Mouse (Mus musculus) CH12.LX (cell line): ENCODE measurements at regions not wholly inside any gene's neighbourhood (a gene's known extent, or its start where the extent isn't known, plus 50 kb on each side); places are given as distances from the start of the nearest gene placed in this dataset.

Experiments used
- DNase-seq: peaks from one replicate; pipeline ENCODE4 v3.0.0-alpha.2; 2013; ENCODE audit errors: extremely low read depth
- H3K27ac ChIP-seq: 2 replicates; pipeline ENCODE4 v1.5.1; 2012; ENCODE audit warnings: low read depth, mild to moderate bottlenecking, control low read depth, moderate library complexity; ENCODE audit not compliant: insufficient read depth
- H3K27me3 ChIP-seq: replicated peaks from 2 replicates; pipeline ENCODE3; 2012; ENCODE audit warnings: inconsistent platforms
- H3K36me3 ChIP-seq, 2 experiments: replicated peaks in 1 of 2; 2 replicates each; pipeline versions ENCODE3 to v1.6.1; 2012; ENCODE audit warnings: inconsistent platforms in 1 of 2, low read length in 1 of 2, mild to moderate bottlenecking in 1 of 2, mixed read lengths in 1 of 2, moderate library complexity in 1 of 2; ENCODE audit not compliant: control insufficient read depth in 1 of 2, insufficient read depth in 1 of 2
- H3K4me1 ChIP-seq, 2 experiments: 2 replicates each; pipeline ENCODE4 v1.6.1; 2012; ENCODE audit warnings: inconsistent platforms in 1 of 2, moderate library complexity in 1 of 2; ENCODE audit not compliant: insufficient read depth in 2 of 2, control insufficient read depth in 1 of 2
- H3K4me2 ChIP-seq: 2 replicates; pipeline ENCODE4 v1.6.1; 2012; ENCODE audit warnings: low read depth, mild to moderate bottlenecking, control low read depth; ENCODE audit not compliant: poor library complexity, insufficient read depth, severe bottlenecking
- H3K4me3 ChIP-seq, 3 experiments: fragments of 150-350 bp in 1 of 3; sonication (generic) in 1 of 3; replicated peaks in 1 of 3; 2 replicates each; pipeline versions ENCODE3 to v1.5.1; 2011 to 2012; ENCODE audit warnings: low read depth in 2 of 3, low read length in 2 of 3, mild to moderate bottlenecking in 2 of 3, moderate library complexity in 2 of 3, control low read depth in 1 of 3, improper control_type of control experiment in 1 of 3, inconsistent platforms in 1 of 3, mixed read lengths in 1 of 3; ENCODE audit not compliant: poor library complexity in 1 of 3
- H3K79me2 ChIP-seq: replicated peaks from 2 replicates; pipeline ENCODE4 v1.6.1; 2012; ENCODE audit warnings: mild to moderate bottlenecking, moderate library complexity; ENCODE audit not compliant: control insufficient read depth, poor library complexity, insufficient read depth, severe bottlenecking; ENCODE audit errors: extremely low read depth
- H3K9ac ChIP-seq: 2 replicates; pipeline ENCODE4 v1.6.1; 2012; ENCODE audit warnings: low read depth, mild to moderate bottlenecking, control low read depth, moderate library complexity; ENCODE audit not compliant: insufficient read depth
- H3K9me3 ChIP-seq: replicated peaks from 2 replicates; pipeline ENCODE3; 2012; ENCODE audit warnings: low read length, inconsistent platforms, mixed read lengths
- BHLHE40 ChIP-seq: IDR thresholded peaks from 2 replicates; pipeline ENCODE4 v1.6.1; 2011; ENCODE audit warnings: mild to moderate bottlenecking, low read depth, low read length, improper control_type of control experiment
- CTCF ChIP-seq, 2 experiments: IDR thresholded peaks in 1 of 2; conservative IDR thresholded peaks in 1 of 2; 2 replicates each; pipeline ENCODE4 v1.5.1; 2011 to 2012; ENCODE audit warnings: low read depth in 2 of 2, low read length in 2 of 2, improper control_type of control experiment in 1 of 2, inconsistent platforms in 1 of 2, mild to moderate bottlenecking in 1 of 2, moderate library complexity in 1 of 2
- EP300 ChIP-seq: IDR thresholded peaks from 2 replicates; pipeline ENCODE4 v1.6.1; 2011; ENCODE audit warnings: low read length, improper control_type of control experiment
- GABPA ChIP-seq: IDR thresholded peaks from 2 replicates; pipeline ENCODE4 v1.6.1; 2012; ENCODE audit warnings: low read depth, low read length, improper control_type of control experiment, inconsistent platforms; ENCODE audit not compliant: insufficient replicate concordance
- IRF4 ChIP-seq: IDR thresholded peaks from 2 replicates; pipeline ENCODE4 v1.6.1; 2014; ENCODE audit warnings: low read depth, mild to moderate bottlenecking, inconsistent platforms, low read length, improper control_type of control experiment
- JUN ChIP-seq: IDR thresholded peaks from 2 replicates; pipeline ENCODE4 v1.6.1; 2011; ENCODE audit warnings: low read depth, mild to moderate bottlenecking, low read length, improper control_type of control experiment, moderate library complexity; ENCODE audit not compliant: insufficient read depth
- MAFK ChIP-seq: IDR thresholded peaks from 2 replicates; pipeline ENCODE4 v1.6.1; 2011; ENCODE audit warnings: low read length, improper control_type of control experiment; ENCODE audit not compliant: insufficient replicate concordance
- MAX ChIP-seq: IDR thresholded peaks from 2 replicates; pipeline ENCODE4 v1.6.1; 2011; ENCODE audit warnings: low read length, improper control_type of control experiment
- MAZ ChIP-seq: IDR thresholded peaks from 2 replicates; pipeline ENCODE4 v1.6.1; 2012; ENCODE audit warnings: low read depth, mild to moderate bottlenecking, inconsistent platforms, low read length, improper control_type of control experiment, moderate library complexity
- MXI1 ChIP-seq: IDR thresholded peaks from 2 replicates; pipeline ENCODE4 v1.6.1; 2011; ENCODE audit warnings: mild to moderate bottlenecking, low read depth, low read length, improper control_type of control experiment
- NELFE ChIP-seq: IDR thresholded peaks from 2 replicates; pipeline ENCODE4 v1.6.1; 2011; ENCODE audit warnings: low read depth, low read length, improper control_type of control experiment
- POLR2A ChIP-seq: IDR thresholded peaks from 2 replicates; pipeline ENCODE4 v1.6.1; 2011; ENCODE audit warnings: low read depth, mild to moderate bottlenecking, improper control_type of control experiment, low read length
- POLR2AphosphoS2 ChIP-seq: IDR thresholded peaks from 2 replicates; pipeline ENCODE4 v1.6.1; 2011; ENCODE audit warnings: low read depth, low read length, improper control_type of control experiment
- RAD21 ChIP-seq: IDR thresholded peaks from 2 replicates; pipeline ENCODE4 v1.6.1; 2011; ENCODE audit warnings: low read depth, mild to moderate bottlenecking, low read length, improper control_type of control experiment, moderate library complexity
- SIN3A ChIP-seq: IDR thresholded peaks from 2 replicates; pipeline ENCODE4 v1.6.1; 2012; ENCODE audit warnings: low read length, improper control_type of control experiment, inconsistent platforms
- SMC3 ChIP-seq: IDR thresholded peaks from 2 replicates; pipeline ENCODE4 v1.6.1; 2011; ENCODE audit warnings: low read depth, low read length, improper control_type of control experiment
- TBP ChIP-seq: conservative IDR thresholded peaks from 2 replicates; pipeline ENCODE4 v1.6.1; 2011; ENCODE audit warnings: low read depth, low read length, improper control_type of control experiment
- UBTF ChIP-seq: IDR thresholded peaks from 2 replicates; pipeline ENCODE4 v1.6.1; 2012; ENCODE audit warnings: low read depth, mild to moderate bottlenecking, inconsistent platforms, low read length, improper control_type of control experiment, moderate library complexity
- ZC3H11A ChIP-seq: IDR thresholded peaks from 2 replicates; pipeline ENCODE4 v1.6.1; 2012; ENCODE audit warnings: low read depth, mild to moderate bottlenecking, inconsistent platforms, low read length, improper control_type of control experiment
- ZMIZ1 ChIP-seq: IDR thresholded peaks from 2 replicates; pipeline ENCODE4 v1.6.1; 2012; ENCODE audit warnings: low read depth, mild to moderate bottlenecking, inconsistent platforms, low read length, improper control_type of control experiment
- dilution Hi-C: fragments of 300-500 bp; cut with MboI; formaldehyde crosslinking; loops from 2 replicates; pipeline ENCODE4 v1.14.3; 2020; ENCODE audit warnings: low sequenced_read_pairs; ENCODE audit not compliant: extremely low pct_unique_long_range_greater_than_20kb, extremely low pct_ligation_motif_present
- in situ Hi-C: fragments of 300-500 bp; cut with MboI; formaldehyde crosslinking; loops from 3 replicates; pipeline ENCODE4 v1.14.3; 2019; ENCODE audit warnings: low sequenced_read_pairs, low pct_ligation_motif_present, low pct_unique_long_range_greater_than_20kb, mixed read lengths

DNA sequence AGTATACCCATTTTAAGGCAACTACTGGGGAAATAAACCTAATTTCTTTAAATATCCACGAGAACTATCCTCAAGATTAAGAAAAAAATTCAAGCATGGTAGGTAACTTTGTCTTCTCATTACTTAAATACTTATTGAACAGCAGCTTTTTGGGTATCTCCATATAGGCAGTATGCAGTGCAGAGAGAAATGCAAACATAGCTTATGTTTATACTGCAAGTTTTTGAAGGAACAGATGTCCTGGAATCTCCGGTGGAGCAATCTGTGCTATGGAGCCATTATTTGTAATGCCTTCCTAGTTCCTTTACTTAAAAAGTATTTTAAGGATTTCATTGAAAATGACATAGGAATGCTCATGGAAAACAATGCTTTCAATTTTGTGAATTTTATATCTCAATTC, 91.7 kb upstream of the Adgrb3 start:
- no peak overlapping the region for H3K27ac ChIP-seq
- H3K9me3 ChIP-seq: no peaks in the 10 kb centered on the region
- no peak for TF ChIP-seq JUN
- no peak for TF ChIP-seq EP300
- TF ChIP-seq ZMIZ1: no peak
- no peak for TF ChIP-seq POLR2AphosphoS2
- no peak for TF ChIP-seq IRF4
- no peak for TF ChIP-seq MXI1
- no peak for TF ChIP-seq ZC3H11A
- TF ChIP-seq TBP: no peak
- no peak for TF ChIP-seq MAFK
- no peak for TF ChIP-seq CTCF (conservative IDR thresholded peaks at IDR 0.05 in 1 of 2, IDR thresholded peaks at IDR 0.05 in 1 of 2; ENCODE audit: low read depth in 2 of 2, low read length in 2 of 2)
- TF ChIP-seq POLR2A: no peak
- TF ChIP-seq UBTF: no peak
- TF ChIP-seq SIN3A: no peak
- dilution Hi-C loops (no loop called here), in situ Hi-C loops (no loop called here)
- H3K9ac ChIP-seq: no peak overlapping the region
- H3K4me1 ChIP-seq: no peaks in the 10 kb centered on the region
- no peaks in the 10 kb centered on the region for H3K36me3 ChIP-seq
- H3K4me3 ChIP-seq: no peak overlapping the region
- H3K79me2 ChIP-seq: no peaks in the 10 kb centered on the region
- no peak for DNase-seq
- H3K4me2 ChIP-seq: no peak overlapping the region
- H3K27me3 ChIP-seq: no peaks in the 10 kb centered on the region

- Histone ChIP-seq H3K79me2 (no peaks in the 10 kb centered on the region), H3K27ac (no peak overlapping the region)
- TF ChIP-seq MAZ (no peak), ZMIZ1 (no peak), ZC3H11A (no peak), BHLHE40 (no peak), SMC3 (peak; percentile 34), RAD21 (peak; percentile 17), EP300 (no peak), MAFK (no peak), MAX (no peak), CTCF (conservative IDR thresholded peaks at IDR 0.05 in 1 of 2, IDR thresholded peaks at IDR 0.05 in 1 of 2; ENCODE audit: low read depth in 2 of 2, low read length in 2 of 2) (peak in 1 of 2 experiments; percentile 27; a peak in 2 of 4 replicates), TBP (no peak), NELFE (no peak), GABPA (no peak)
- TF ChIP-seq, all 38 proteins: peak for 3
- H3K27me3 ChIP-seq: no peaks in the 10 kb centered on the region
- no peaks in the 10 kb centered on the region for H3K36me3 ChIP-seq
- no peak for DNase-seq
- H3K9me3 ChIP-seq: peaks cover 6% of the 10 kb centered on the region
- H3K9ac ChIP-seq: no peak overlapping the region
- dilution Hi-C loops (no loop called here), in situ Hi-C loops (no loop called here)
- H3K4me2 ChIP-seq: no peak overlapping the region
- no peaks in the 10 kb centered on the region for H3K4me1 ChIP-seq
- no peak overlapping the region for H3K4me3 ChIP-seq
These were observed 64.7 kb upstream of the Adgrb3 start for GRCm38 (mm10) chr1:25894169-25894568.
